Mouse (Mus musculus) kidney, adult 11 months (tissue): Measurements from ENCODE around the gene Patj.
"Not testable (repeated sequence)": the region's sequence is repeated elsewhere in the genome, so short reads cannot be mapped to it uniquely, and the experiment has no call there.

ENCODE experiments used
- DNase-seq: peaks from one replicate; pipeline ENCODE4 v3.0.0; 2022

The Patj gene

GRCm38 (mm10) chr4:98584023-98584422, 188.4 kb downstream of the Patj start:
- DNase-seq = no peak

DNA sequence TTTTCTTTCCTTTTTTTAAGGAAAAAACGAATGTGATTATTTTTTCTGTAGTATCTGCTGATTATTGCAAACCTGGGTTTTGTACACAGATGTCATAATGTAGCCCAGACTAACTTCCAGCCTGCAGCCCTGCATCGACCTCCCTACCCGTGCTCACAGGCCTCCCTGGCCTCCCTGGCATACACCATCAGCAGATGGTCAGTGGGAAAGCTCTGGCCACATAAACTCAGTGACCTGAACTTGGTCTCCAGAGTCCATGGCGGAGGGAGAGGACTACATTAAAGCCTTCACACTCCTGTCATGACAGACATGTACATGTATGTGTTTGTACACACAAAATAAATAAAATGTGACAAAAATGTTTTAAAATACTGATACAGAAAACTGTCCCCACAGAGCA, 190.7 kb downstream of the Patj start:
- DNase-seq = no peak

DNA sequence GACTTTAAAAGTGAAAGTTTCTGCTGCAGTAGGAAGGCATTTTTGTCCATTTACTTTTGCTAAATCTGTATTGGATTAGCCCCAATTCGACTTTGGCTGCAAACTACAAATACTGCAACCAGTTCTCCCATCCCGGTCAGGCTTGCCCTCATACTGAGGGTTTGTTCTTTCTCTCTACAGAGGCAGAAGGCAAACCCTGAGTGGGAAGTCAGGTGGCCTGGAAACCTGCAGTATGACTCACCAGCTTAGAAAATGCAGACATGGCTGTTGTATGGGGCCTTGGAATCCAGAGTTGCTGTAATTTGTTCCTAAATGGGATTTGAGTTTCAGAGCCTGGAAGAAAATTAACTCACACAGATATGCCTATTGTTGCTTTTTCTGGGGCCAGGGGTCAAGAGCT, 192.1 kb downstream of the Patj start:
- no peak for DNase-seq

DNA sequence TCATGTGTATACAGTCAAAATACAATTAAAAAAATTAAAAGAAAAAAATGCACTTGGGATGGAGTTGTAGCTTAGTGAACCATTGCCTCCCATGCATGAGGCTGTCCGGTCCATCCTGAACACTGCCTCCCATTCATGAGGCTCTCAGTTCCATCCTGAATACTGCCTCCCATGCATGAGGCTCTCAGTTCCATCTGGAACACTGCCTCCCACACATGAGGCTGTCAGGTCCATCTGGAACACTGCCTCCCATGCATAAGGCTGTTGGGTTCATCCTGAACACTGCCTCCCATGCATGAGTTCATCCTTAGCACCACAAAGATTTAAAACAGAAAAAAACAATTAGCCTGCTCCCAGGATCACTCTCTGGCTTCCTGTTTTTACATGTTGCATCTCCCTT, 198.4 kb downstream of the Patj start:
- no peak for DNase-seq

- no peak for DNase-seq
These were observed 203.0 kb downstream of the Patj start for GRCm38 (mm10) chr4:98598546-98598971.

GRCm38 (mm10) chr4:98599358-98599757, 203.8 kb downstream of the Patj start:
- no peak for DNase-seq

- no peak for DNase-seq
These were observed 207.5 kb downstream of the Patj start for GRCm38 (mm10) chr4:98603131-98603530.

DNA sequence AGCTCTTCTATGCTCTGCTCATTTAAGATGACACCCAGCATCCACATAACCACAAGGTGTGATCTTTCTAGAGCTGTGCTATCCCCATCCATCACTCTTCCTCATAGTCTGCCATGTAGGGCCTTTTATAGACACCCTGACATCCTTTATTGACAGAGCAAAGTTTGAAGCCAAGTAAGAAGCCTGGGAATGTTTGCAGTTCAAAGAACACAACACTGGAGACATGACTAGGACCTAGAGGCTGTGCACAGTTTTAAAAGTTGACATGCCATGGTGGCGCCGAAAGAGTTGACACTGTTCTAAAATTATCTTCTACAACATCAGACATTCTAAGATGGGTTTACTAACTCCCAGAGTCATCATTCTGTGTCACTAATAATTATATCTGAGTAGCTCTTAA, 214.9 kb downstream of the Patj start:
- DNase-seq = no peak

DNA sequence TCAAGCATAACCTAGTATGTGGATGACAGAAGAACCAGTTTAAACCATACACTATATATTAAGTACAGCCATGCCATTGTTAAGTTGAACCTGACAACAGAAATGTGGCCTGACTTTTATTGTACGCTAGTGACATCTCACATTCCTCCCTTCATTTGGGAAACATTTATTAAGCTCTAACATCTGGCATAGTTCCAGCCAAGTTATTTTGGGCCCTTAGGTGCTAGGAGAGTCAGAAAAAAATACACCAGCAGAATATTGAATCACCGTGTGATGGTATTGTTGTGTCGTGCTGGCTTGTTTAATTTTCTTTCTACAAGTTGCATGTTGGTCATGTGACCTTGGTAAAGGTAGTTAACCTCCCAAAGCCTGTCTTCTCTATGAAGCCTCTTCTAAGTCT, 218.8 kb downstream of the Patj start:
- DNase-seq = no peak

DNA sequence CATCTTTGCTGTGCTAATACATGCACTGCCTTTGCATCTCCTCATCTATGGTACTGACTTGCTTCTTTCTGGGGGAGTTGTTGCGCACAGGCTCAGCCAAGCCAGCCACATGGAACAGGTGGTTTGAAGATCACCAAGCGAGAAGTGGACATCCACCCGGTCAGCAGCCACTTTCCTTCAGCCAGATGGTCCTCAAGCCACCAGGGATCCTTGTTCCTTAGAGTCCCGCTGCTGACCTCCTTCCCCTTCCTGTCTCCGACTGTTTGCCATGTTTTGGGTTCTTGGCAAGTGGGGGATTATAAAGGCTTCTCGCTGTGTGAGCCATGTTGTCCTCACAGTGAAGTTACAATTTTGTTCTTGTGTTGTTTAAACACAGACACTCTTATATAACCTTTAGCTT, 223.6 kb downstream of the Patj start:
- no peak for DNase-seq

DNA sequence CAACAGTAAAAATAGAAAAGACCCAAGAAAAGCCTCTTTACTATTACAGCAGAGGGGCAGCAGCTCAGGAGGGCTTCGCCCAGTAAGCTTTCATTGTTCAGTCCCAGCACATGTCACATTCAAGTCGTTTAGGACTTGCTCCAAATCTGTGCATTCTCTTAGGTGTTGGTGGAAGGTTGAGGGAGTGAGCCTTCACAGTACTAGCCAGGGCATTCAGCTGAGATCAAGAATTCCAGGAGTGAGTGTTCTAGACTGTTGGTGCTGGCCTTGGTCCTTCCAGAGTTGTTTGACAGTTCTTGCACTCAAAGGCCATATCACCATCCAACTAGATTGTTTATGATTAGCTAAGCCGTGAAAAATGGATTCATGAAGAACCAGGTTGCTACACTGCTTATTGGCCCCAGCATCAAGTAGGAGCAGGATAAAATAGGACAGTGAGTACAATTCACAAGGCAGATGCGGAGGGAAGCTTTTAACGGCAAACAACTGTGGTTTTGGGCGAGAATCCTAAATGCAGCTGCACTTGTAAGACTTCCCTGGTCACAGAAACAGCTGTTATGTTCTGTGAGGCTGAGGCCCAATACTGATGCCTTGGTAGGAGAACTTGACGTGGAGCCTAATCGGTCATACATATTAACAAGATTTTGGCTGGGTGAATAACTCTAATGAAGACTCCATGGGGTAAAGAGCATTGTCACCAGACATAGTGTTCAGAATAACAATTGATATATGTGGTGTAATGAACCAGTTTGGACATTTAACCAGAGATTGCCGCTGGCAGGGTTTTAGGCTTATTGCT, 225.6 kb downstream of the Patj start:
- DNase-seq = no peak

- DNase-seq = no peak
These were observed 226.6 kb downstream of the Patj start for GRCm38 (mm10) chr4:98622180-98622579.

DNA sequence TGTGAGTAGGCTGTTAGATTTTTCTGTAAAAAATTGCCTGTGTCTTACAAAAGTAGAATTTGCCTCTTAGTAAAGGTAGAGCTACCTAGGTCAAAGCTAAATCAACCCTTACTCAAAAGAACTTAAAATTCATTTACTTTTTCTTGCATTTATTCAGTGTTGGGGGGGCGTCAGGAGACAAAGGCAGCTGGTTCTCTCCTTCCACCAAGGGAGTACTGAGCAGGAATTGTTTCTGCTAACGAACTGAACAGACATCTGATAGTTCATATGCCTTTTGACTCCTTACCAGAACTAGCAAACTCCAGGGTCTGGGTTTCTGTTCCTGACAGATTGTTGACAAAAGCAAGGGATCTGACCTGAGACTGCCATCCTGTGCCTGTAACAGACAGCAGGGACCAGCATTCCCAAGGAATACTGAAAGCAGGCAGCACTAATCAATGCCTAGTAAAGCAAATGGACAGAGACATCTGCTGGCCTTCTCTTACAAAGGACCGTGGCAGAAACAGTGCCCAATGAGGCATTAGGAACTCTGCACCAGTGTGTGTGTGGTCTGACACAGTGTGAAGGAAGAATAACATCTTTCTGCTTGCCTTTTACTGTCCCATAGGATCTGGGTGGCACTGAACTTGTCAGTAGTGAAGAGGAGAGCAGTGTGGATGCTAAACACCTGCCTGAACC, 227.6 kb downstream of the Patj start:
- no peak for DNase-seq

- DNase-seq = no peak
These were observed 232.7 kb downstream of the Patj start for GRCm38 (mm10) chr4:98628286-98628685.

- DNase-seq = not testable (repeated sequence)
These were observed 233.6 kb downstream of the Patj start for GRCm38 (mm10) chr4:98629217-98629616.

- no peak for DNase-seq
These were observed 239.7 kb downstream of the Patj start for GRCm38 (mm10) chr4:98635140-98635837.

GRCm38 (mm10) chr4:98638731-98639130, 243.1 kb downstream of the Patj start:
- DNase-seq = no peak

- DNase-seq = no peak
These were observed 258.1 kb downstream of the Patj start for GRCm38 (mm10) chr4:98653650-98654049.

DNA sequence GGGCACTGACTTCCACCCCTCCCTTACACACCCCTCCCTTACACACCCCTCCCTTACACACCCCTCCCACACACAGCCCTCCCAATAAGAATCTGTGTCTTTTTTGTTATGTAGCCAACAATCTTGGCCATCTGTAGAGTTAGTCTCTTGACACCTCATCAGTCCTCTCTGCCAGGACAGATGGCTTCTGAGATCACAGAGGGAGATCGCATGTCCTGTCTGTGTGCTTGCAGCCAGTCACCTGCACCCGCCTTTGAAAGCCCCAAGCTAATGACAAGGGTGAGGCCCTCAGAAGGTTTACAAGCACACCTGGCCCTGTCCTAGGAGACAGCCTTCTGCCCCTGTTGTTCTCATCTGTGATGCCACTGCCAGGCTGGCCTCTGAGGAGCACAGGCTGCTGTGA, 258.8 kb downstream of the Patj start:
- no peak for DNase-seq

- DNase-seq = no peak
These were observed 261.2 kb downstream of the Patj start for GRCm38 (mm10) chr4:98656759-98657158.

DNA sequence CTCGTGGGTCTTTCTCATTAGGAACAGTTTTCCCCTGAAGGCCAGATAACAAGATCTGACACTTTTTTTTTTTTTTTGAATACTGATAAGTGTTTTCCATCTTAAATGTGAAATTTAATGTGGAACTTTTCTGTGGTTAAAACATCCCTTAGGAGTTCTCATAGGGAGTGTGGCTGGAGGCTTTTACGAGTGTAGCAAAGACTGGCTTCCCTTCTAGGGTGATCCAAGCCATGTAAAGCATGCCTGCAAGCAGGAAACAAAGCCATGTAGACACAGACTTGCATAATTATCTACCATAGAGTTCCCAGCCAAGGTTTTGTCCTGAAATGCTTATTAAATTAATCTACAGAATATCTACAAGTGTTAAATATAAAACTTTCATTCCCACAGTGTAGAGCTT, 263.4 kb downstream of the Patj start:
- no peak for DNase-seq

DNA sequence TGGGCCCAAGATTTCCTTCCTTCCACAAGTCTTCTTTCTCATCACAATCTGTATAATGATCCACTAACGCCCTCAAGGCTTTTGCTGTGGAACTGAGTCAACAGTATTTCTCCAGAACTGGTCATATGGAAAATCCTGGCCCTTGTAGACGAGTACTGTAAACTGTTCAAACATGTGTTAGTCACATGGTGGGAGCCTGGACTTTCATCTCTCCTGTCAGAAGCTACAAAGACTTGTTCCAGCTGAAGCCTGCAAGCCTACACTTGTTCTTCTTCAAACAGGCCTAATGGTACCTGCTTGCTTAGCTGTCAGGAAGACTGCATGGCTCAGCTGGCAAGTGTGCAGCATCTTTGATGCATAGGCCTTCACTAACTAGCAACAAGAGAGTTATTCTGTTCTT, 264.9 kb downstream of the Patj start:
- peak; percentile 62 for DNase-seq

GRCm38 (mm10) chr4:98665884-98666283, 270.3 kb downstream of the Patj start:
- DNase-seq = no peak

GRCm38 (mm10) chr4:98666451-98666850, 270.9 kb downstream of the Patj start:
- DNase-seq = no peak
